Mouse (Mus musculus): ENCODE data around the gene Cped1.

The Cped1 gene

GRCm38 (mm10) chr6:21985732-21986540, at the start of gene Cped1:
Cped1 (plus strand) TSS chr6:21985916.
- peak; percentile 39 for DNase-seq (ENCODE audit: low read depth, low spot score)

GRCm38 (mm10) chr6:21937981-21938635, 47.6 kb upstream of the Cped1 start:
- no peak for DNase-seq (ENCODE audit: low read depth, low spot score)

- peak; percentile 99 for DNase-seq (ENCODE audit: low read depth, low spot score)
Observed at GRCm38 (mm10) chr6:21949226-21949731, 36.4 kb upstream of the Cped1 start, which contains the start of gene Ing3. Ing3 (plus strand) TSS chr6:21949571.

DNA sequence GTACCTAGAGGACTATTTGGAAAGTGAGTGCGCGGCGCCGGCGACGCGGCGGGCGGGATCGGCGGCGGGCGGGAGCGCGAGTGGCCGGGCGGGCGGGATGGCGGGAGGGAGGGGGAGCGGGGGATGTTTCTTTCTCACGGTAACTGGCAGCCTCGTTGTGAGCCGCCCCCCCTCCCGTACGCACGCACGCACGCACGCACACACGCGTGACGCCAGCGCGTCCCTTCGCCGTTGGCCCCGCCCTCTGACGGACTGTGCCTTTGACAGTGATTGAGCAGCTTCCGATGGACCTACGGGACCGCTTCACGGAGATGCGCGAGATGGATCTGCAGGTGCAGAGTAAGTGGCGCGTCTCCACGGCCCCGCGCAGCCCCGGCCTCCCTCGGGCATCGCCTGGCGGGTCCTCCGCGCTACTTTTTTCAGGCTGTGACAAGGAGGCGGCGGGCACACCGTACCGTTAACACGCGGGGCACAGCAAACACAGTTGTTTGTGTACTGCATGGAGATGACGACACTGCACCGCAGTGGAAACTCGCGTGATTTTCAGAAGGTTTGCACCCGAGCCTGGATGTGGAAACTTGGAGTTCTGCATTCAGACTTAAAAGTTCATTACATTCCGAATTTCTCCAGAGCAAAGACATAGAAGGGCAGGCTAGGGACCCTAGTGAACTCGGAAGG, 35.8 kb upstream of the Cped1 start:
- DNase-seq (ENCODE audit: low read depth, low spot score): peak; percentile 98

DNA sequence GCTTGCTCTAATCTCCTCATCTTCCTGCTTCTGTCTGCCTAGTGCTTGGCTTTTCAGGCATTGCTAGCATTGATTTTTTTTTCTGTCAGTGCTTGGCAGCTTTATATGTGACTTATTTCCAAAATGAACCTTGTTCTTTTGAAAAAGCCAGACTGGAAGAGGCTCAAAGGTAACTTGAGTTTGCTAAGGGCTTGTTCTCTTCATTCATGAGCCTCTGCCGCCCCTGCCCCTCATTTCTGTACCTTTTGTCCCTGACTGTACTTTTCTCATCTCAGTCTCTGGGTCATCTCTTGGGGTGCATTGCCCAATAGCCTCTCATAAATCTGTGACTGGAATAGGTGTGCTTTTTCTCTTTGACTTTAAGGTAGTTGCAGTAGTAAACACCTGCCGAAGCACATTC, 35.0 kb upstream of the Cped1 start:
- DNase-seq (ENCODE audit: low read depth, low spot score): no peak

- DNase-seq (ENCODE audit: low read depth, low spot score): no peak
Observed at GRCm38 (mm10) chr6:21955468-21955867, 30.2 kb upstream of the Cped1 start.

DNA sequence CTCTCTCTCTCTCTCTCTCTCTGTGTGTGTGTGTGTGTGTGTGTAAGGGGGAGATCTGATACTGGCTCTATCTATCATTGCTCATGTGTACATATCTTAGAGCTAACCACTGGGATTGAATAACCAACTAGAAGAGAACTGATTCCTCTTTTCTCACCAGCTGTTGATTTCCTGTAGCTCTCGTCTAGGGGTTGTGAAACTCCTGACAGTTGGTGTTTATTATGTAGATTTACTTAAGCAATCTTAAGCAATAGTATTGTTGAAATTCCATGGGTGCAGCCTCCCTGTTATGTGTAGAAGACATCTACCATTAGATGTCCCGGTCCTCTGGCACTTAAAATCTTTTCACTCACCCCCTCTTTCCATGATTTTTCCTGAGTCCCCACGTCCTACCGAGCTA, 26.8 kb upstream of the Cped1 start:
- no peak for DNase-seq (ENCODE audit: low read depth, low spot score)

DNA sequence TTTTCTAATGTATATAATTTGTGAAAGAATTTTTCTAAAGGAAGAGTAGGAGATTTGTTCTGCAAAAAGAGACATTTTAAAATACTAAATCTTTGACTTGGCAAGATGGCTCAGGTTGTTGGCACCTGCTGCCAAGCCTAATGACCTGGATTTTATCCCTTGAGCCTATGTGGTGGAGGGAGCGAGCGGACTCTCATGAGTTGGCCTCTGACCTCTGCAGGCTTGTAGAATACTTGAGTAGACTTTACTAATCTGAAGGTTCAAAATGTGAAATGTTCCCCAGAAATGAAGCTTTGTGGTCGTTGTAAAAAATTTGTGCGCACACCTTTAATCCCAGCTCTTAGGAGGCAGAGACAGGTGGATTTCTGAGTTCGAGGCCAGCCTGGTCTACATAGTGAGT, 25.8 kb upstream of the Cped1 start:
- DNase-seq (ENCODE audit: low read depth, low spot score): no peak

DNA sequence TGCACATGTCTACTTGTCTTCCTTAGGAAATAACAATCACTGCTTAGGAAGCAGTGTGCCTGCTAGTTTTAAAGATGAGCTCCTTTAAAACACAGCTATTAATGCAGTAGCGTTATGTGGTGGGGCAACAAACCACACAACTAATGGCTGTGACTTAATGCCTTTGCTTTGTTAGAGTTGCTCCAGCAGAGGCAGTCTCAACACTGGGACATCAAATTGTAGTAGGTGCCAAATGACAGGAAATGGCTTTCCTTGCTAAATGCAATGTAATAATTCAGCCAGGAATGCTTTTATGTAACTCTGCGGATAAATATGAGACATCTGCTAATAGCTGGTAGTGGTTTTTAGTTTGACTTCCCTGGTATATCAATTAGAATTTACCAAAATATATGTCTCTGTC, 8.2 kb upstream of the Cped1 start:
- no peak for DNase-seq (ENCODE audit: low read depth, low spot score)

DNA sequence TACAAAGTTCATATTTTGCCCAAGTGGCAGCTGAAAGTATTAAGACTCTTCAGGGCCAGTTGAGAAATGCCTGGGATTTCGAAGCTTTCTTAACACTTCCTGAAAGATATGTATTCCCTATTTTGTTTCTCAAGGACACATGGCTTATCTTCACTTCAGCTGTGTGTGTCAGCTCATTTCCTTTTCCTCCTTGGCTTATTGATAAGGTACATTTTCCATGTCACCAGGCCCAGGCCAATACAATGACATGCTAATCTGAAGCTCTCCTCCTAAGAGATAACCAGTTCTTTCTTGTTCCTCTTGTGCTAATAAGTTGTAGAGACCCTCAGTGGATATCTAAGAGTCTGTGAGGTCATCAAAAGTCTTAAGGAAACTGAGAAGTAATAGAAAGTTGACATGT, 4.6 kb upstream of the Cped1 start:
- no peak for DNase-seq (ENCODE audit: low read depth, low spot score)

- peak; percentile 78 for DNase-seq (ENCODE audit: low read depth, low spot score)
Observed at GRCm38 (mm10) chr6:21984990-21985731, 555 bp upstream of the Cped1 start.

DNA sequence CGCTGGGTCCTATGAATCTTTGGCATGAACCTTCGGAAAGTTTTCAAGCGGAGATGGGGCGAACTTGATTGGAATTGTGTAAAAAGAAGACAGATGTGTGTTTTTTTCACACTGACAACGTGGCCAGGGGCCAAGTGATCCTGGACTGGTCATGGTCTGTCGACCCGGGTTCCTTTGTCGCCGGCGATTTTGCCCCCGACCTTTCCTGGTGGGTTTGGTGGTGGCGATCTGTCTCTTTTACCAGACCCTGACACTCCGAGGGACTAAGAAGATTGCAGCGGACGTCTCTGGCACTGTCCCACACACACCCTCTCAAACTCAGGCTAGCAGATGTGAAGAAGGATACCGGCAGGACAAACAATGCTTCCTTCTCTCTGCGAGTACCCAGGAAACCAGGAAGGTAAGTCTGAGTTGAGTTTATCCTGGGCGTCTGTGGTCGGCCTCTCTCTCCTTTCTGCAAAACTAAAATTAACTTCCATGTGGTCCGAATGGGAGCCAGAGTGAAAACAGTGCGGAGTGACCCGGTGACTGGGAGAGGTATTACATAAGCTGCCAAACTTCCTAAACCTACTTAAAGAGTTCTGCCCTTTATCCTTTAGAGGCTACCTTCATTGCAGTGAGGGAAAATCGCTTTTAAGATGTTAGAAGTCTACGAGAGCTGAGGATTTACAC, 1.1 kb downstream of the Cped1 start:
- DNase-seq (ENCODE audit: low read depth, low spot score): no peak

DNA sequence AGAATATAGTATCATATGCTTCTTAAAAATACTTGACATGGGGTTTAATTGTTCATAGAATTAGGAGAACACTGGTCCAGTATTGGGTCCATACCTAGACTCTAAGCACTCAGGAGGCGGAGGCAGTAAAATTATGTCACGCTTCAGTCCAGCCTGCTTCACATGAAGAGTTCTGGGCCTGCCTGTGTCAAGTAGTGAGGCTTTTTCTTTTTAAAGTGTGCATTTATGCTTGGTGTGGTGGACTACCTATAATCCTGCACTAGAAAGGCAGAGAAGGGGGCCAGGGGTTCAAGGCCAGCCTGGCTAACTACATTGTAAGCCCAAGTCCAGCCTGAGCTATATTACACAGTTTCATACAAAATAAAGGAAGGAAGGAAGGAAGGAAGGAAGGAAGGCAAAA, 1.8 kb downstream of the Cped1 start:
- DNase-seq (ENCODE audit: low read depth, low spot score): no peak

DNA sequence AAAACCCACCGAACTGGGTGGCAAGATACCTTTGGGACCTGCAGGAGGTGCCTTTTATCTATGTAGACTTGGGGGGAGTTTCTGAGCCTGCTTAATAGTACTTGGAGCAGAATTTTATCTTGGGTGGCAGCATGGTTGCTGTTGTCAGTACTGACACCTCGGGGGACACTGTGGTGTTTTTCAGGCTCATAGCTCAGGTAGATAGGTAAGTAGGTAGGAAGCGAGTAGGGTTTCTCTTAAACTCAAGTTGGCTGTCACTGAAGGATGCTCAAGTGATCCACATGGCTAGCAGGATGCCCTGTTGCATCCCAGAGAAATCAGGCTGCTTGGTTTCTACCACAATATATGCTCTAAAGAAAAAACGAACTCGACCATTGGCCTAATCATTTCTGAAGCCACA, 2.6 kb downstream of the Cped1 start:
- no peak for DNase-seq (ENCODE audit: low read depth, low spot score)

- no peak for DNase-seq (ENCODE audit: low read depth, low spot score)
Observed at GRCm38 (mm10) chr6:21989081-21989480, 3.4 kb downstream of the Cped1 start.

GRCm38 (mm10) chr6:21990181-21991135, 4.7 kb downstream of the Cped1 start:
- no peak for DNase-seq (ENCODE audit: low read depth, low spot score)

GRCm38 (mm10) chr6:21991151-21991550, 5.4 kb downstream of the Cped1 start:
- DNase-seq (ENCODE audit: low read depth, low spot score): no peak

GRCm38 (mm10) chr6:21993070-21993469, 7.4 kb downstream of the Cped1 start:
- DNase-seq (ENCODE audit: low read depth, low spot score): no peak

GRCm38 (mm10) chr6:21998131-21998530, 12.4 kb downstream of the Cped1 start:
- no peak for DNase-seq (ENCODE audit: low read depth, low spot score)

DNA sequence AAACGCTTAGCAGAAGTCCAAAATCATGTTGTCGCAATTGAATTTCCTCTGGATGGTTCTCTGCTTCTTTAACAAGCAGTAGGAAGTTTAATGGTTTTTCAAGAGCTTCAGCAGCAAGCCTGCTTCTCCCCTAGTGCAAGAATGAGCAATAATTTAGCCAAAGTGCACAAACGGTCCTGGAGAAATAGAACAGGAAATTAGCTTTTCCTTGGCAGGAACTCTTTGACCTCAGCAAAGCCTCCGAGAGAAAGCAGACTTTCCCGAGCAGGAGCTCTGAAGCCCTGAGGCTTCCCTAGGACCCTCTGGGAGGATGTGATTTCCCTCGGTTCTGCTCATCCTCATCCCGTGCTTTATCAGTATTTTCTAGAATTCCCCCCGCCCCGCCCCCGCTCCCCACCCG, 13.3 kb downstream of the Cped1 start:
- DNase-seq (ENCODE audit: low read depth, low spot score): no peak

Data from brain, adult 2 months (tissue).